Mouse (Mus musculus) gastrocnemius, postnatal 10 days (tissue): Measurements from ENCODE around the gene Ino80d. TPM values are rescaled to one million over a fixed set of nuclear protein-coding genes. Genes with fewer than 3 reads are reported as not detected.

Experiments
- DNase-seq: peaks from one replicate; pipeline ENCODE4 v3.0.0; 2021; ENCODE audit warnings: mixed read lengths
- microRNA-seq, 2 experiments: library from miRNA; unstranded; fragments of <30 nt; microRNA quantifications; one replicate each; pipeline ENCODE4 v1.2.0; 2021
- total RNA-seq, 2 experiments: library from RNA; stranded (reverse); gene quantifications; 2 replicates each; pipeline ENCODE4 v1.2.3; 2021

The Ino80d gene
- total RNA-seq, 2 experiments from 2014 or later, result 15.6 to 21.6 TPM

DNA sequence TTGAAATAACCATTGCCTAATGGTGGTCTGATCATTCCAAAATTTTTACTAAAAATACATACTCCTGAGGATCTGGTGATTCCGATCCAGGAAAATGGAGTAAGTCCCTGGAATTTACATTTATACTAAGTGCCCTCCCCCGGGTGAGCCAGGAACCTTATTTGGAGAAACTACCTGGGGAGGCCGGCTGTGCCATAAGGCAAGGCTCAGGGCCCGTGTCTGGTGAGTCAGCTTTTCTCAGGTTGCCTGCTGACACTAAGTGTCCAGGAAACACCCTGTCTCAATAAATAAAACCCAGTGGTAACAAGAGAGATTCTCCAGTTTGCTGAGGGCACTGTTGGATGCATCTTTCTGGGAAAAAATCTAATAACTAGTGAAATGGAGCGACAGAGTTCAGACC, 205.3 kb downstream of the Ino80d start:
- no peak for DNase-seq

DNA sequence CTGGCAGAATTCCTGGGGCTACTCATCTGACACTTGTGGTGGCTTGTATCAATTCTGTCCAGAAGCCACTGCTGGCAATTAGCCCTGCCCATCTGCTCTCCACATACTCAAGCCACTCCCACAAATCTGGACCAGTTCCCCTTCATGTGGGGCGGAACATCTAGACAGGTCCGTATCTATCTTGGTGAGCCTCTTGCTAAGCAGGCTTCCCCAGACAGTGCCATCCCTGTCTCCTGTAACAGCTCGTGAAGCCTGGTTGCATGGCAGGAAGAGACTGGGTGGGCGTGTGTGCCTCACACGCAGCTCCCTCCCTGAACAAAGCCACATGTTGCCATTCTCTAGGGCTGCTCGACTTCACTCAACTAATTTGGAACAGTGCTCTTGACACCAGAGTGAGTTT, 206.0 kb downstream of the Ino80d start:
- no peak for DNase-seq

Small RNA genes lying within 50 kb of the gene (microRNA-seq; reads per million reads assigned to microRNA genes)
- 0 reads per million in 2 experiments for gene Gm24557
- gene Gm44468, result 0 reads per million in 2 experiments

Other genes with a start within 250 kb of the Ino80d start
- gene Eef1b2, start 62.2 kb upstream of the Ino80d start, total RNA-seq, result 100 to 1,000 TPM; 594 to 615 TPM
- 100 to 1,000 TPM; 280 to 329 TPM for gene Ndufs1, start 62.2 kb upstream of the Ino80d start, total RNA-seq
- gene Gpr1, start 99.9 kb upstream of the Ino80d start, total RNA-seq, result under 1 TPM; 0.29 to 0.59 TPM
- 10 to 100 TPM; 30.3 to 36.6 TPM for gene Zdbf2, start 158.6 kb upstream of the Ino80d start, total RNA-seq